Mouse (Mus musculus): ENCODE measurements around the gene Ablim1.

The Ablim1 gene

DNA sequence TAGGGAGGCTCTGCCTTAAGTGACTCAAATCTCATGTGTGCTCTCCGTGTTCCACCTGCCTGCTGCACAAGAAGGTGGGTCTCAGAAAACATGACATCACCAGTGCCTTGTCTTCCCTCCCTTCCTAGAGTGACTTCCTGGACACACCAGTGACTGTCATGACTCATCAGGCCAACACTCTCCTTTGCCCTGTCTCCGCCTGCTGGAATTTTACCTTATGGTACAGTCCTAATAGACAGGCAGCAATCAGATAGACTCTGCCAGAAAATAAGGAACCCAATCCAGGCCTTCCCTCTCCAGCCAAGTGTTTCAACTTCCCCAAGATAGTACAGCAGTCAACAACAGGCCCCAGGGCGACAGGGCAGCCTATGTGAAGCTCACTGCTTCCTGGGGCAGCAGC, 133.8 kb downstream of the Ablim1 start:
- no peak for DNase-seq

DNA sequence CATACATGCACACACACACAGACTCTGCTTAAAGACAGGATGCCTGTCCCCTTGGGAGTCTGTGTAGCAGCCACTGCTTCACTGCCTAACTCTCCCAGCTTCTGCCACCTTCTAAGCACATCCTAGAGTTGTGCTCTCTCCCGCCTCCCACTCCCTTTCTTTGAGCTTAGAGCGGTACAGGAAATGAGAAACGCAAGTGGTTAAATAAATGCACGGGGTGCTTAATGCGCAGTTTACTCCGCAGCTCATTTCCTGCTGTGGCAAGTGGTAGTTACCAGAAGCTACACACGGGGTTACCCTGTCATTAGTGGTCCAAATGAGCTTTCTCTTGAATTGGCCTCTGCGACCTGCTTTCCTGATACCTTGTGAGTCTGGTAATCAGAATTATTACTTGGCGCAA, 134.4 kb downstream of the Ablim1 start:
- DNase-seq: no peak

DNA sequence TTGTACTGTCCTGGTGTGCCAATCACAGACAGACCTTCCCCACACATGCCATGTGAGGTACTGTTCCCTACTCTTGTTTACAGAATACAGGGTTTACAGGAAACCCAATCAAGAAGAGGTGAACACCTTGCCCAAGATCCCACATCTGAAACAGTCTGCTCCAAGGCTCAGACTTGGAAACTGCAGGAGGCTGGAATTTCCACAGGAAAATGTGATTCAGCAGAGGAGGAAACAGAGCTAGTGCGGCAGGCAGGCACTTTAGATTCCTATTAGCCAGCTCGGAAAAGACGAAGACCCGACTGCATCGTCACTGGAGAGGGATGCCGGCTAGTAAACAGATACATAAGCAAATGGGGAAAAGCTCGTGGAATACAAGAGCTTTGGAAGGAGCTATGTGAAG, 135.4 kb downstream of the Ablim1 start:
- DNase-seq: no peak

DNA sequence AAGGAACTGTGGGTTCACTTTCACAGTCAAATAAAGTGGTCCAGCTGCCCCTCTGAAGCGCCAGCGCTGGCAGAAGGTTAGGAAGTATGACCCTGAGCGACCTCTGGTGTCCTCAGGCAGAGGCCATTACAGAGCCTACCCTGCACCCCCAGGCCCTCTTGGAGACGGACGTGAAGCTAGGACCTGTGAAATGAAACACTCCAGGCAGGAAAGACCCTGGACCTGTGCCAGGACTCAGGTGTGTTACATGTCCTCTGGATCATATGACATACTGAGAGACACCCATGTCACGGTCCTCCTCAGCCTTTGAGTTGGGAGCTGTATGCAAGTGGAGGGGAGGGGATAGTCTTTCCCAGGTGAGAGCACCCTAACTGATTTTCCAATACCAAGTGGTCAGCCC, 137.4 kb downstream of the Ablim1 start:
- no peak for DNase-seq

DNA sequence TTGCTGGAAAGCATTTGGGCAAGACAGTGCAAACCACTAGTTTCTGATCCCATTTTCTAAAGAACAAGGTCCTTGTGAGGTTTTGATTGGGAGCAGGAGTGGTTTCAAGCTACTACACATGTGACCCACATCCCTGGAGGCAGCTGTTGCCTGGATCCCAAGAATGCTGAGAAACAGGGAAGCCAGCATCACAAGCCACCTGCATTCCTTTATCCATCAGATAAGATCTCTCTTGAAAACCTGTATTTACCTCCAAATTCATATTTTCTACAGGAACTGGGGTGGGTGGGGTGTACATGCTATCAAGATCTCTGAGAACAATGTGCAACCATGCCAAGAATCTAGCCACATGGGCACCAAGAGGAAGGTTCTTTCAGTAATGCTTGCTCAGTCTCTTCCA, 139.6 kb downstream of the Ablim1 start:
- DNase-seq: no peak

DNA sequence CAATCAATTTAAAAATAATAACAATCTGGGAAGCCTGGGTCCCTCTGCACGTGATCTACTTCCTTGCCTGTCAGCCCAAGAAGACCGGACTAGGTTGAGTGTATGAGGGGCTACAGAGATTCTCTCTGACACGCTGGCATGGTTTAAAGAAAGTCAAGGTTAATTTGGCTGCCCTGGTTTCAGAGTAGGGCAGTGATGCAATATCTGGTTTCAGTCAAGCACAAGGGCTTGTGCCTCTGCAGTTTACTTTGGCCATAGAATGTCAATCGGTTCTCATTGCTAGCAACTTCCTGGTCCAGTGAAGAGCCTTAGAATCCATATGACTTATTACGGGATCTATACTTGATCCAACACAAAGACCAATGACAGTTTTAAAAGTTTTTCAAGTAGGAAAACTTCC, 140.2 kb downstream of the Ablim1 start:
- no peak for DNase-seq

DNA sequence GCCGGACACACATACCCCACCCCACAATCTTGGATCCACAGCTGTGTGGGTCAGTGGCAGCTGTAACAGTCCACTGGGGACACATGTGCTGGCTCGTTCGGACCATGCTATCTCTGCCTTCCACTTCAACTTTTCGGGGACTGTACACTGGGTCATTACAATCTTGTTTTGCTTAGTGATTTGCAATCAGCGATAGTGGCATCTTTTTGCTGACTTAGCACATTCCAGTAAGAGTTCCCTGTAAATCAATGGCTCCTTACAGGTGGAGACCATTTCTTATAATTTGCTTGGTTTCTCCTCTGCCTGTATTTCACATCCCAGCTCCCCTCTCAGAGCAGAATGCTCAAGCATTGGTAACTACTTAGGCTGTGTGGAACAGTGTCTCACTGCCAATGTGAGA, 140.7 kb downstream of the Ablim1 start:
- no peak for DNase-seq

DNA sequence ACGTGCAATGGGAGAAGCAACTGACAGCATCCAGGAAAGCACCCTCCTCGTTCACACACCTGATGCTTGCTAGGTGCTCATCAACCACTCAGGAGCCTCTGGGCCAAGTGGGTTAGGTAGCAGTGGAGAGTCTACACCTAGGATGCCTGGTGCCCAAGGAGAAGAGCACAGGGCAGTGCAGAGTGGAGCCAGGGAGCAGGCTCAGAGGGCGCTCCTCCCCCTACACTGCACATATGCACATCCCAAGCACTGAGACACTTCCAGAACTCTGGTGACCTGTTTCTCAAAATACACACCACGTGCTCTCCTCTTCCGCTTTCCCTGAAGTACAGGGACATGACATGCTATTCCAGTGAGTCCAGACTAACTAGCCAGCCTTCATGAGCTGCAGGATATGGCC, 142.4 kb downstream of the Ablim1 start:
- DNase-seq: no peak

DNA sequence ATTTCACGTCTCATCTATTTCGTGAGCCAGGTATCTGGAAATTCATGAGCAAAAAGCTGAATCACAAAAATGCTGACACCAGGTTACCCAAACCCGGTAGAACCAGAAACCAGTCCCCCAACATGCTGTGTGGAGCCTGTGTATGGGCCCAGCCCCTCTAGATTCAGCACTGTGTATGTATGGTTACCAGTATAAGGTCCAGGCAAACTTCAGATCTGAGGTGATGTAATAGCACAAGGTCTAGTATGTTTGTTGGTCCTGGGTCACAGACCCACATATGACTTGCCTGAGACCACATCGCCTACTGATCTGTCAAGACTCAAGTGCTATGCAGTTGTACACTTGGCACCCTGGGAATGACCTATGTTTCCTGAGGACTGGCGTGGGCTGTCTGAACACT, 143.8 kb downstream of the Ablim1 start:
- no peak for DNase-seq

DNA sequence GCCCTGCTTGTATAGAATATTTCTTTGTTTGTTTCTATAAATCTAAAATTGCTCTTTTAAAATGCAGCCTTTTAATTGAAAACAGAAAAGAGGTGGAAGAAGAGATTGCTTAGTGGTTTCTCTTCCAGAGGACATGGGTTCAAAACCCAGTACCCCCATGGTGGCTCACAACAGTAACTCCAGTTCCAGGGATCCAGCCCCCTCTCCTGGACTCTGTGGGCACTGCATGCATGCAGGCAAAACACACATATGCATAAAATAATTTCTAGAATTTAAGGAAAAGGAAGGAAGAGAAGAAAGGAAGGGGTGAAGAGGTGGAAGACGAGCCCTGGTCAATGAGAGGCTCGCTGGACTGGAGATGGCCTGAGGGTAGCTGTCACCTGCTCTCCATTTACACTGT, 145.2 kb downstream of the Ablim1 start:
- DNase-seq: no peak

DNA sequence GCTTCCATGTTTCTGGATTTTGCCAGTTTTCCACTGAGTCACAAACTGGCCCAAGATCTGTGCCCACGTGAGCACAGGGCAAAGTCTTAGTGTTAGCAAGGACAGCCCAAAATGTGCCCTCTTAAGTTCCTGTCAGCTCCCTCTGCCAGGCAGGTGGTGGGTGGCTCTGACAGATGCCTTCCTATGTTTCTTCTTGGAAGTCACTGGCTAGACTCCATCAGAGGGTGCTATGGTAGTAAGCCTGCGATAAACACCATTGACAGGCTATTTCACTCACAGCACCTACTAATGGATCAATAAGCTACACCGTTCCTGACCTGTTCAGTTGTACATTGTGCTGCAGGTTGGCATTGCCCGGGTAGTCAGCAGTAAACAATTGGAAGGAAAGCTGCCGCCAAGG, 147.0 kb downstream of the Ablim1 start:
- DNase-seq: peak; percentile 30

DNA sequence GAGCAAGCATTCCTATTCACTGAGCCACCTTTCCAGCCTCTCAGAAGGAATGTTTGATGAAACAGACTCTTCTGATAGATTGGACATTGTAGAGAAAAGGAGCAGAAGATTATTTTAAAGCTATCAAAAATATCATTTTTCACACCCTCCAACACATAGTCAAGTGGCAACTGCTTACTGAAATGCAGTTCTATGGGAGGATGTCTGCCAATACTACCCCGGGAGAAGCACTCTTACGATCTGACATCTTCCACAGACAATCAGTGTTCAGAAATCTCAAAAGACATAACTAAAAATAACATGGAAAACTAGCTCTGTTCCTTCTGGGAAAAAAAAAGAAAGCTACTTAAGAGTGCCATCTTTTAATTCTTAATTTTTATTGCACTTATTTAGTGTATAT, 149.8 kb downstream of the Ablim1 start:
- no peak for DNase-seq

DNA sequence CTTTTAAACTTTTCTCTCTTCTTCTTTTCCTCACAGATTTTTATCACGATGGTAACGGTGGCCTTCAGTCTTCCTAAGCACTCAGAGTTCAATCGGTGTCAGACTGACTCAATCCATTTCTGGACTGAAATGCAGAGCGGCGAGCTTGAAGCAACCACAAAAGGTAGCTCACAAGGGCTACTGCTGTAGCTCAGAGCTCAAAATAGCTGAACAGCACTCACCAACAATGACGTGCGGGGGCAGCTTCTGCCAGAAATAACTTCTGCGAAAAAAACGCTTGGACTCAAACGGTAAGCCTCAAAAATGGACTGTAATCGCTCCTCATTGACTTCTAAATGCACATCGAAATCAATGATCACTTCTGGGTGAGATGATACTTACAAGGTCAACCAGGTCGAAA, 151.4 kb downstream of the Ablim1 start:
- no peak for DNase-seq

DNA sequence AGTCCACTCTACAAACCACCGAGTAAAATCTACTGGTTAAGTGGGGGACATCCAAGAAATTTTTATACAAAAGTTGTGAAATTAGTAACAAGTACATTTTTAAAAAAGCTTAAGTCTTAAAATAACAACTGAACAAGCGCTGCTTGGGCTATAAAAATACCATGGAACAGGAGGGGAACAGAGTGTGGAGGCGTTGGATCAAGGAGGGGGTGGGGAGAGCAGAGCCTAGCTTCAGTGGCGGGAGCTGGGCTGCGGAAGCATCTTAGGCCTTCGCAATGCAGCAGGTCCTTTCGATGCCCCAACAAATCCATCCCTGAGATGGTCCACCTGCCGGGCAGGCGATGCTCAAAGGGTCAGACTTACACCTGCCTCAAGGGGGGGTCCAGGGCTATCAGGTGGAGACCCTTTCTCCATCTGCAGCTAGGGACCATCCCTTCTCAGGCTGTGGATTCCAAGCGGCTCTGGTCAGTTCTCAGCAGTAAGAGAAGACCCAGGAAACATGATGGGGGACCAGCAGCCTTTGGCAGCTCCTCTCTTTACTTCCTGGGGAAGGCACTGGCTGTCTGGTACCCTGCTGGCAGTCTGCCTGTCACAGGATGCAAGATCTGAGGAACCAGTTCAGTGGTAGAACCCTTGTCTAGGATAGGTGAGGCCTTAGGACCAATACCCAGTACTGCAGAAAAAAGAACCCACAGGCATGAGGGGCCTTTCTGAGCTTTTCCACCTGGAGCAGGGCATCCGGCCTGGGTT, 152.6 kb downstream of the Ablim1 start:
- DNase-seq: no peak

DNA sequence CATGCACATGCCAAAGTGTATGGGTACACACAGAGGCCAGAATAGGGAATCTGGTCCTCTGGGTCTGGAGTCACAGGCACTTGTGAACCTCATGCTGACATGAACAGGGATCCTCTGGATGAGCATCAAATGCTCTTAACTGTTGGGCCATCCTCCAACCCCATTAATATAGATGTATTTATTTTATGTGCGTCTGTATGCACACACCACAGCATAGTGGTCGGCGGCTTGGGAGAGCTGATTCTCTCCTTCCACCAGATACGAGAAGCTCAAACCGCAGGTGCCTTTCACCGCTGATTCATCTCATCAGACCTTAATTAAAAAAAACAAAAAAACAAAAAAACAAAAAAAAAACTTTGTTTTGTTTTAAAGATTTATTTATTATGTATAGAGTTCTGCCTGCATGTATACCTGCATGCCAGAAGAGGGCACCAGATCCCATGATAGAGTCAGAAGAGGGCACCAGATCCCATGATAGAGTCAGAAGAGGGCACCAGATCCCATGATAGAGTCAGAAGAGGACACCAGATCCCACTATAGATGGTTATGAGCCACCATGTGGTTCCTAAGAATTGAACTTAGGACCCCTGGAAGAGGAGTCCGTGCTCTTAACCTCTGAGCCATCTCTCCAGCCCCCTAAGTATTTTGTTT, 153.6 kb downstream of the Ablim1 start:
- peak; percentile 74 for DNase-seq

DNA sequence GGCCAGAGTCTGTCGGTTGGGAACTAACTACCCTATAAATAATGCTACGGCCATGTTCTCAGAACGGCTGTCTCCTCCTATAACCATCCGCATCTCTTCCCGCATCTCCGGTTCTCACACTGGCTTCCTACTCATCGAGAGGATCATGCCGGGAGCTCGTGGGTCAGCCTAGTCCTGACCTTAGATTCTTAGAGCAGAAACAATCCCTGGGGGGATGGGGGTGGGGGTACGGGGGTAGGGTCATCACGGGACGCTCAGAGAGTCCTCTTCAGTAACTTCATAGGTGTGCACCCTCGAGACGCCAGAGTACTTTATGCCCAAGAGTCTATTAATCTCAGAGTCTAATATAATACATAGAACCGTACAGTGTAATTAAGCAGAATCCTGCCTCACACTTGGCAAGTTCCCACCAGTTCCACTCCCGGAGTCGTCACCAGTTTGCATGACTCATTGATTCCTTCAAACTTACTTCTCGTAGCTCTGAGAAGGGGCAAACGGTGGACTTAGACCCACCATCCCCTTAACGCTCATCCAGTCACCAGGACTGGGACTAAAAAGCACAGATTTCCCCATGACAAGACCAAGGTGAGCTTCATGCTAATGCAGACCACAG, 156.9 kb downstream of the Ablim1 start:
- no peak for DNase-seq

DNA sequence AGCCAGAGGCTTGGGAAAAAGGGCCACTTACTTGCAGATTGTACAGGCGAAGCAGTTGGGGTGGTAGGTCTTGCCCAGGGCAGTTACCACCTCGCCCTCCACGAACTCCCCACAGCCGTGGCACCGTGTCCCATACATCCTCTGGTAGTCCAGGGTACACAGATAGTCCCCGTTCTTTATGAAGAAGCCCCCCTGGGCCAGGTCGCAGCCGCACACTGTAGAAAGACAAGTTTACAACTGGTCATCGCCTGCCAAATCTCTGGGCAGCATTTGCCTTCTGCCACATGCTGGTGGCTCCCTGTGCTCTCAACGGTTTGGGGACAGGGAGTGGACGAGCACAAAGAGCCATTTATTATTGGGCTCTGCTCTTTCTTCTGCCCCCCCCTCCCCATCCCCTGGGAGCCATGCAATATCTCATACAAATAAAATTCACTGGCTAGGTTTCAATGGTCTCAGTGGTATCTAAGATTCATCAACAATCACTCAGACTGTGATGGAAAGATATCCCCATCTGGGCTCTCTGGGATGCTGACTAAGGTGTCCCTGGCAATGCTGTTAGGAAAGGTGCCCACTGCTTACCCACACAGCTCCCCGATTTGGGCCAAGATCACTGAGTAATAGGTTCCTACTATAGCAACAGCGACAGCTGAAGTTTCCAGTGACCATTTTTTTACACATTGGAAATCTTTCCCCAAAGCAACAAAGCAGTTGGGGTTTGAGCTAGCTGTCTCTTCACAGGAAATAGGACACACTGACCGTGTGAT, 159.4 kb downstream of the Ablim1 start:
- no peak for DNase-seq

DNA sequence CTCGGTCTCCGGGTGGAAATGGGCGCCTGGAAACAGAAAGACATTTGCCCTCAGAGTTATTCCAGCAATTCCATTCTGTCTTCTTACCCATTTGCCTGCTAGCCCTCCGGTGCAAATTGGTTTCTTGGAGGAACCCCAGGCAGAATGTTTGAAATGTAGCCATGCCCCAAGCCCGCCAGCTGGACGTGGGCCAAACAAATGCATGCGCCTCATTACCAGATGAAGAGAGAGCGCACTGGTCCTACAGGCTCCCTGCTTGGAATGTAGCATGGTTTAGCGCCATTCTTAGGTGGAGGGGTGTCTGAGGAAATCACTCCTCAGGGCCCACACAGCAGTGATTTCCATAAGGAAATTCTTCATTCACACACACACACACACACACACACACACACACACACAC, 162.4 kb downstream of the Ablim1 start:
- DNase-seq: peak; percentile 52

DNA sequence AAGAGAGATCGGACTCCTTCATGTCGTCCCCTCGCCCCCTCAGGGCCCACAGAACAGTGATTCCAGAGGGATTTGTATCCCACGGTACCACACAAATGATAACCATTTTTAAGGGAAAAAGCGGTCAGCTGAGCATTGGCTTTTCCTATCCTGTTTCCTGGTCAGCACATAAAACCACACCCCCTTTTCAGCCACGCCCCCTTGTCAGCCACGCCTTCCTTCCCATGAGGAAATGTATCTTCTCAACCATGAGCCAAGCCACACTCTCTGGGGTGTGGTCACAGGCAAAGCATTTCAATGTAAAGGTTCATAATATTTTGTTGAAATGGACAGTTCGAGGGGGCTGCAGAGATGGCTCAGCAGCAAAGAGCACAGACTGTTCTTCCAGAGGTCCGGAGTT, 163.2 kb downstream of the Ablim1 start:
- no peak for DNase-seq

DNA sequence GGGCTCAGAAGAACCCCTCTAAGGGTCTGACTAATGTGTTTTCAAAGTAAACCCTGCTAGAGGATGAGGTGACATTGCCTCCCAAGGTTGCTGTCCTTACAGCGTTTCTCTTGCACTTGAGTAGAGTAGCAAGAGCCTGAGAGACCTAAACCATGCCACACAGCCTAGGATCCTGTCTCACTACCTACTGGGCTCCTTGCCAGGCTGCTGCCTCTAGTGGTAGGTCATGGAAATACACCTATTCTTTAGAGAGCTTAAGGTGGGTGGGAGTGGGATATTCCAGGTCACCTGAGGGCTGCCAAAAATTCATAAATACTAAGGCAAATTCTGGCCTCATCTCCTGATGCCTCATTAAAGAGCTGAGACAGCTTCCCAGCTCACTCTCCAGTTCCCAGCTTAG, 164.4 kb downstream of the Ablim1 start:
- peak; percentile 64 for DNase-seq

DNA sequence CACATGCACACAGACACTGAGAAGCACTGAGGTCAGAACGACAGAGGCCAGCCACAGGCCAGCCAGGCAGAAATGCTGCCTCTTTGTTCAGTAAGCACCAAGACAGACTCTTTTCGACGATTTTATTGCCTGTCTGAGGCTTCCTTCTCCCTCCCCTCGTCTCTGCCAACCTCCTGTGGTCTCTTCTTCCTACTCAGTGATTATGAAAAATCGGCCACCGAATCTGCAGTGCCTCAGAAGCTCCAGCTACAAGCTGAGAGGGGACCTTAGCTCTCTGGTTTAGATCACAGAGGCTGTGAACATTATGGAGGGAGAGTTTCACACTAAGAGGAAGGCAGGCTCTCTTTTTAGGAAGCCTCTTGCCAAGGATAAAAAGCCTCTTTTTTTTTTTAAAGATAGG, 167.0 kb downstream of the Ablim1 start:
- no peak for DNase-seq

DNA sequence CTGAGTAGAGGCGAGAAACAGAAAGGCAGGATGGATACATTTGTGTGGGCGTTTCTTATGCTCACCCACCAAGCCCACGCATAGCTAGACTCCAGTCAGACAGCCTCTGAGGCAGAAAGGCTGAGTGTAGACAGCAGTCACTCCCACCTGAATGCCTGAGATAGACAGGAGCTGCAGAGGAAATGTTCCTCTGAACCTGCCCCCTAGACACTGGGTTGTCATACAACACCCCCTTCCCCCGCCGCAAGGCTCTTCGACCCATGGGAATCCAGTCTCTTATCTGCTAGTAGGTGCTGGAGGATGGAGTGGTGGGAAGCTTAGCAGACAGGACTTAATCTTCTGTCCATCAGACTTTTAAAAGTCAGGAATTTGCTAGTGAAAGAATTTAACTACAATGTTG, 167.8 kb downstream of the Ablim1 start:
- no peak for DNase-seq

DNA sequence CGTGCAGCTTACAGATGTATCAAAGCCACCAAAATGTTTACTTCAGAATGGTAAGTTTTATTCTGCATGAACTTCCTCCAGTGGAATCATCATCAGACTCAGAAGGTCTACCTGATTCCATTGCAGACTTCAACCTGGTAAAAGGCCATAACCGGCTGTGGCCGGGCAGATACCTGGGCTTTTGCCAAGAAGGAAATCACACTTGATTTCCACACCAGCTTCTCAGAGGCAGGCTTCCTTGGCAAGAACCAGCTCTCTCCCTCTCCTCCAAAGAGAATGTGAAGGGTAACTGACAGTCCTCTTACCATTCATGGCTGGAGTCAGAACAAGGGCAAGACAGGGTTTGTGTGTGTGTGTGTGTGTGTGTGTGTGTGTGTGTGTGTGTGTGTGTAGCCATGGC, 171.1 kb downstream of the Ablim1 start:
- no peak for DNase-seq

Measured in kidney, adult 9 months (tissue).